Mouse (Mus musculus) heart, embryonic 13.5 days (tissue): ENCODE results near the gene Col5a1. TPM values are rescaled to one million over a fixed set of nuclear protein-coding genes. Genes with fewer than 3 reads are reported as not detected.

Experiments used
- ATAC-seq: fragments of 200-750 bp; cut with Nextera tagmentation; 2 replicates; pipeline ENCODE4 v1.8.0; 2017; ENCODE audit warnings: moderate TSS enrichment; ENCODE audit not compliant: insufficient number of reproducible peaks, low FRiP score, low TSS enrichment; ENCODE audit errors: extremely low read depth
- H3K27ac ChIP-seq: fragments of 300-500 bp; sonication (generic); replicated peaks from 2 replicates; pipeline ENCODE4 v1.5.1; 2015; ENCODE audit warnings: moderate library complexity, mild to moderate bottlenecking, inconsistent platforms
- H3K27me3 ChIP-seq: fragments of 300-500 bp; sonication (generic); replicated peaks from 2 replicates; pipeline ENCODE4 v1.6.1; 2015; ENCODE audit warnings: mild to moderate bottlenecking, inconsistent platforms
- H3K36me3 ChIP-seq: fragments of 300-500 bp; sonication (generic); 2 replicates; pipeline ENCODE4 v1.6.1; 2015; ENCODE audit warnings: mild to moderate bottlenecking, inconsistent platforms
- H3K4me1 ChIP-seq: fragments of 300-500 bp; sonication (generic); 2 replicates; pipeline ENCODE4 v1.6.1; 2015; ENCODE audit warnings: inconsistent platforms
- H3K4me2 ChIP-seq: fragments of 300-500 bp; sonication (generic); 2 replicates; pipeline ENCODE4 v1.6.1; 2015; ENCODE audit warnings: inconsistent platforms, mild to moderate bottlenecking, moderate library complexity
- H3K4me3 ChIP-seq: fragments of 300-500 bp; sonication (generic); 2 replicates; pipeline ENCODE4 v1.5.1; 2015; ENCODE audit warnings: moderate library complexity, mild to moderate bottlenecking, inconsistent platforms
- H3K9ac ChIP-seq: fragments of 300-500 bp; sonication (generic); 2 replicates; pipeline ENCODE4 v1.6.1; 2015; ENCODE audit warnings: inconsistent platforms, mild to moderate bottlenecking, moderate library complexity
- H3K9me3 ChIP-seq: fragments of 300-500 bp; sonication (generic); 2 replicates; pipeline ENCODE4 v1.6.1; 2016; ENCODE audit warnings: inconsistent platforms
- WGBS: fragments of 180-500 bp; shearing (Covaris S2); methylation state at CpG from one replicate; pipeline ENCODE4 v1.1.7; 2015; ENCODE audit warnings: mixed read lengths; 5-methylcytosine and 5-hydroxymethylcytosine counted together
- polyA plus RNA-seq: library from polyadenylated mRNA; unstranded; fragments of >200 nt; fragmentation: Nextera tagmentation; extraction: Ambion mirVana; gene quantifications from 2 replicates; pipeline ENCODE4 v1.2.1, GENCODE M21; 2015

Col5a1 gene
- polyA plus RNA-seq, 1 experiment from 2014 or later = 48.8 TPM

DNA sequence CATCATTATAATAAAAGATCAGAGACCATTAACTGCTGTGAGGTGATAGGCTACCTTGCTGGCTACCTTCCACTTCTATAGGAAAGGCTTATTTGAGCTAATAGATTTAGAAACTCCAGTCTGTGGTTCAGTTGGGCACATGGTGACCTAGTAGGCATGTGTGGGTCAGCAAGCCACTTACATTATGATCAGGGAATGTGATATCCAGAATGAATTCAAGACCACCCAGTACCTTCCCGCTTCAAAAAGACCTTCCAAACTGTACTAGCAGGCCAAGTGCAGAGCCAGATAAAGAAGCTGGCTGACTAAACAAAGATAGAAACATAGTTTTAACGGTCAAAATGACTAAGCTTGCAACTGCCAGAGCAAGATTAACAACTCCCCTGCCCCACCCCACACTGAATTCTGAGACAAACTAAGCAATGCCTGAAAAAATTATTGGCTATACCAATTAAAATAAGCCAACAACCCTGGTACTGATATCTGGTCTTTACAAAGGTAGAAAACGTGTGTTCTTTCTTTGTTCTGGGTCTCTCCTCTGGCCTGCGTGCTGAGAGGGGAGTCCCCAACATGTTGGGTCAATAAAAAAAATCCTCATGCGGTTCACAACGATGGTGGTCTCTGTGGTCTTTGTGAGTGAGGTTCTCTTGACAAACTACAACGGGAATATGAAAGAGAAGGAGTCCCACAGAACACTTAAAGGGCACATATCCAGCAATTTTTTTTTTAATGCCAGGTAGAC lies 178.3 kb downstream of the Col5a1 start:
- no peak overlapping the region for H3K9ac ChIP-seq
- H3K9me3 ChIP-seq = no peaks in the 10 kb centered on the region
- H3K4me1 ChIP-seq = peaks cover 18% of the 10 kb centered on the region
- no peaks in the 10 kb centered on the region for H3K36me3 ChIP-seq
- 63% methylated on average over 7 of the region's 7 CpGs for WGBS
- ATAC-seq = no peak
- H3K4me2 ChIP-seq = no peak overlapping the region
- H3K4me3 ChIP-seq = no peak overlapping the region
- H3K27ac ChIP-seq = peak overlapping the region; percentile 20; the same call in 1 of the 2 replicates
- H3K27me3 ChIP-seq = no peaks in the 10 kb centered on the region; the same call in 1 of the 2 replicates

- H3K9ac ChIP-seq = no peak overlapping the region
- 82% methylated on average over 5 of the region's 5 CpGs for WGBS
- ATAC-seq = no peak
- peaks cover 18% of the 10 kb centered on the region for H3K4me1 ChIP-seq
- H3K36me3 ChIP-seq = no peaks in the 10 kb centered on the region
- H3K4me2 ChIP-seq = no peak overlapping the region
- no peak overlapping the region for H3K4me3 ChIP-seq
- no peaks in the 10 kb centered on the region; the same call in 1 of the 2 replicates for H3K27me3 ChIP-seq
- no peaks in the 10 kb centered on the region for H3K9me3 ChIP-seq
- H3K27ac ChIP-seq = peak overlapping the region; percentile 20; the same call in 1 of the 2 replicates
Observed at GRCm38 (mm10) chr2:28065081-28065651, 178.9 kb downstream of the Col5a1 start.

GRCm38 (mm10) chr2:28066686-28067085 lies 180.5 kb downstream of the Col5a1 start:
- H3K27ac ChIP-seq = no peak overlapping the region
- 74% methylated on average over 5 of the region's 5 CpGs for WGBS
- no peaks in the 10 kb centered on the region for H3K27me3 ChIP-seq
- no peak overlapping the region for H3K4me2 ChIP-seq
- H3K9ac ChIP-seq = no peak overlapping the region
- no peaks in the 10 kb centered on the region for H3K9me3 ChIP-seq
- H3K36me3 ChIP-seq = no peaks in the 10 kb centered on the region
- ATAC-seq = no peak
- no peak overlapping the region for H3K4me3 ChIP-seq
- H3K4me1 ChIP-seq = peaks cover 18% of the 10 kb centered on the region

GRCm38 (mm10) chr2:28067175-28067574 lies 180.9 kb downstream of the Col5a1 start:
- 61% methylated on average over 6 of the region's 6 CpGs for whole genome bisulfite sequencing
- H3K4me2 ChIP-seq = no peak overlapping the region
- ATAC-seq = no peak
- no peaks in the 10 kb centered on the region for H3K9me3 ChIP-seq
- peaks cover 18% of the 10 kb centered on the region for H3K4me1 ChIP-seq
- peak overlapping the region; percentile 48; the same call in 1 of the 2 replicates for H3K27ac ChIP-seq
- no peak overlapping the region for H3K9ac ChIP-seq
- no peaks in the 10 kb centered on the region for H3K36me3 ChIP-seq
- no peak overlapping the region for H3K4me3 ChIP-seq
- no peaks in the 10 kb centered on the region for H3K27me3 ChIP-seq

- no peak overlapping the region for H3K4me2 ChIP-seq
- H3K36me3 ChIP-seq = no peaks in the 10 kb centered on the region
- no peaks in the 10 kb centered on the region for H3K27me3 ChIP-seq
- peak overlapping the region; percentile 48; the same call in 1 of the 2 replicates for H3K27ac ChIP-seq
- WGBS = 77% methylated on average over 2 of the region's 2 CpGs
- H3K9me3 ChIP-seq = no peaks in the 10 kb centered on the region
- H3K4me3 ChIP-seq = no peak overlapping the region
- ATAC-seq = peak; percentile 53; the same call in 1 of the 2 replicates
- peaks cover 18% of the 10 kb centered on the region for H3K4me1 ChIP-seq
- no peak overlapping the region for H3K9ac ChIP-seq
Observed at GRCm38 (mm10) chr2:28067821-28068536, 181.8 kb downstream of the Col5a1 start.

GRCm38 (mm10) chr2:28068537-28068878 lies 182.3 kb downstream of the Col5a1 start:
- 67% methylated on average over 9 of the region's 9 CpGs for WGBS

GRCm38 (mm10) chr2:28075616-28076187 lies 189.5 kb downstream of the Col5a1 start:
- Histone ChIP-seq H3K4me1 (no peaks in the 10 kb centered on the region), H3K4me2 (no peak overlapping the region)

More at GRCm38 (mm10) chr2:28068537-28068878, 182.3 kb downstream of the Col5a1 start:
- H3K4me3 ChIP-seq = no peak overlapping the region
- no peaks in the 10 kb centered on the region for H3K27me3 ChIP-seq
- no peak for ATAC-seq
- H3K4me1 ChIP-seq = peaks cover 18% of the 10 kb centered on the region
- no peaks in the 10 kb centered on the region for H3K9me3 ChIP-seq
- no peak overlapping the region for H3K9ac ChIP-seq
- H3K27ac ChIP-seq = no peak overlapping the region
- H3K4me2 ChIP-seq = no peak overlapping the region
- H3K36me3 ChIP-seq = no peaks in the 10 kb centered on the region

GRCm38 (mm10) chr2:28084768-28085167 lies 198.5 kb downstream of the Col5a1 start, which contains the start of gene Fcnb:
Gene Fcnb (minus strand): TSS chr2:28084885.
- Histone ChIP-seq H3K4me3 (no peak within 1 kb of the TSS), H3K9ac (no peak within 1 kb of the TSS), H3K36me3 (no peaks in the 10 kb centered on the region), H3K27me3 (peaks cover 5% of the 10 kb centered on the region; the same call in 1 of the 2 replicates), H3K9me3 (no peaks in the 10 kb centered on the region; the same call in 1 of the 2 replicates), H3K4me2 (no peak within 1 kb of the TSS), H3K27ac (no peak within 1 kb of the TSS), H3K4me1 (no peaks in the 10 kb centered on the region)
- no peak for ATAC-seq
- WGBS = 74% methylated on average over 3 of the region's 3 CpGs

More at GRCm38 (mm10) chr2:28075616-28076187, 189.5 kb downstream of the Col5a1 start:
- 0 out of 2 replicates have a peak, but pooled peaks cover 2% of the 10 kb centered on the region for H3K27me3 ChIP-seq
- H3K27ac ChIP-seq = no peak overlapping the region
- no peaks in the 10 kb centered on the region for H3K36me3 ChIP-seq
- no peak overlapping the region for H3K9ac ChIP-seq
- no peak for ATAC-seq
- WGBS = 63% methylated on average over 7 of the region's 7 CpGs
- H3K4me3 ChIP-seq = no peak overlapping the region
- H3K9me3 ChIP-seq = no peaks in the 10 kb centered on the region

DNA sequence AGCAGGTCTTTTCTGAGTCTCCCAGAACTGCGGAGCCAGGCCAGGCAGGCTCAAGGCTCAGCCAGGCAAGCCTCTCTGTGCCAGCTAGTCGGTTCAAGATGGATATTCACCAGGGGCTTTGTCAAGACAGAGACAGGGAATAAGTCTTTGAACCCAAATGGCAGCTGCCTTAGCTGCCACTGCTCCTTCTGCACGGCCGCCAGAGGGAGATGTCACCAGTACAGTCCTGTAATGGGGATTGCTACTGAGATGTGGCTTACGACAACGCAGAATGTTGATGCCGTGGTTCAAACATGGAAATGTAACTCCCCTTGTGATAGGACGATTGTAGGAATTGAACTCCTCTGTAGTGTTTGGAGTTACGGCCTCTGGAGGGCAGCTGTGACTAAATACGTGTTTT lies 199.9 kb downstream of the Col5a1 start:
- H3K9ac ChIP-seq = no peak overlapping the region
- WGBS = 75% methylated on average over 10 of the region's 10 CpGs
- H3K9me3 ChIP-seq = no peaks in the 10 kb centered on the region; the same call in 1 of the 2 replicates
- peaks cover 5% of the 10 kb centered on the region; the same call in 1 of the 2 replicates for H3K27me3 ChIP-seq
- no peak for ATAC-seq
- no peak overlapping the region for H3K4me3 ChIP-seq
- H3K4me1 ChIP-seq = 0 out of 2 replicates have a peak, but pooled peaks cover 3% of the 10 kb centered on the region
- no peak overlapping the region for H3K27ac ChIP-seq
- no peak overlapping the region for H3K4me2 ChIP-seq
- no peaks in the 10 kb centered on the region for H3K36me3 ChIP-seq

GRCm38 (mm10) chr2:28089095-28089494 lies 202.9 kb downstream of the Col5a1 start:
- H3K36me3 ChIP-seq = no peaks in the 10 kb centered on the region
- no peak overlapping the region for H3K27ac ChIP-seq
- 0 out of 2 replicates have a peak, but pooled peaks cover 3% of the 10 kb centered on the region for H3K4me1 ChIP-seq
- H3K27me3 ChIP-seq = peaks cover 5% of the 10 kb centered on the region; the same call in 1 of the 2 replicates
- 65% methylated on average over 5 of the region's 5 CpGs for WGBS
- no peak for ATAC-seq
- H3K4me2 ChIP-seq = no peak overlapping the region
- H3K9ac ChIP-seq = no peak overlapping the region
- no peaks in the 10 kb centered on the region for H3K9me3 ChIP-seq
- no peak overlapping the region for H3K4me3 ChIP-seq
